Mouse (Mus musculus): ENCODE data around the gene Csf2ra.

DNA sequence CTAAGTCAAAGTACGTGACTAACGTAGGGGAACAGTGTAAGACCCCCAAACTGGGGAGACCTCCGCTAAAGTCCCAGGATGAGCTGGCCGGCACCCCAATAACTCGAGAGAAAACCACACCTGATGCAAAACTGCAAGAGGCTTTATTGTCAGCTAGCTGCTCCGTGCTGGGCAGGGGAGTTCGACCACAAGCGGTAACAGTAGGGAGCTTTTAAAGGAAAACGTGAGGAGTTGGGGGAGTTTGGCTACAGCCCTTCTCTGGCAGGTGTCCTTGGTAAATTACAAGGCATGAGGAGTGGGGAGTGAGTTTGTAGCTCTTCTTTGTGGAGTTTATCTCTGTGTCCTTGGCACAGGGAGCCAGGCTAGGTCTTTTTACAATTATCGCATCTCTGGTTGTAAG, 28.4 kb downstream of the Csf2ra start:
- no peak for TF ChIP-seq CTCF (IDR thresholded peaks at IDR 0.05; ENCODE audit: insufficient read depth, low read length)
- no peak for TF ChIP-seq POLR2A (IDR thresholded peaks at IDR 0.05; ENCODE audit: borderline replicate concordance, extremely low read depth, low read depth, low read length)

Measured in lung, adult 2 months (tissue).